Mouse (Mus musculus) midbrain, postnatal 0 days (tissue): Measurements from ENCODE around the gene Sf3b4. TPM values are rescaled to one million over a fixed set of nuclear protein-coding genes. Genes with fewer than 3 reads are reported as not detected.

Experiments used
- ATAC-seq: fragments of 200-750 bp; cut with Nextera tagmentation; 2 replicates; pipeline ENCODE4 v1.8.0; 2017; ENCODE audit warnings: moderate number of reproducible peaks, mild to moderate bottlenecking, moderate TSS enrichment, moderate library complexity; ENCODE audit not compliant: low FRiP score
- DNase-seq: peaks from one replicate; pipeline ENCODE4 v3.0.0-alpha.2; 2015; ENCODE audit warnings: low spot score
- H3K27ac ChIP-seq: fragments of 300-500 bp; sonication (generic); 2 replicates; pipeline ENCODE4 v1.5.1; 2014; ENCODE audit warnings: low read depth, mild to moderate bottlenecking, low read length, mixed read lengths
- H3K27me3 ChIP-seq: fragments of 300-500 bp; sonication (generic); 2 replicates; pipeline ENCODE4 v1.6.1; 2014; ENCODE audit warnings: low read length, control low read depth, mixed read lengths; ENCODE audit not compliant: insufficient read depth
- H3K36me3 ChIP-seq: fragments of 300-500 bp; sonication (generic); 2 replicates; pipeline ENCODE4 v1.6.1; 2014; ENCODE audit warnings: low read length, control low read depth, mixed read lengths; ENCODE audit not compliant: insufficient read depth
- H3K4me1 ChIP-seq: fragments of 300-500 bp; sonication (generic); 2 replicates; pipeline ENCODE4 v1.6.1; 2014; ENCODE audit warnings: mild to moderate bottlenecking, control low read depth, antibody characterized with exemption, low read length, mixed read lengths; ENCODE audit not compliant: insufficient read depth
- H3K4me2 ChIP-seq: fragments of 300-500 bp; sonication (generic); 2 replicates; pipeline ENCODE4 v1.6.1; 2014; ENCODE audit warnings: low read depth, mild to moderate bottlenecking, low read length, mixed read lengths; ENCODE audit not compliant: poor library complexity, severe bottlenecking
- H3K4me3 ChIP-seq: fragments of 300-500 bp; sonication (generic); 2 replicates; pipeline ENCODE4 v1.5.1; 2014; ENCODE audit warnings: low read depth, mild to moderate bottlenecking, low read length, moderate library complexity
- H3K9ac ChIP-seq: fragments of 300-500 bp; sonication (generic); replicated peaks from 2 replicates; pipeline ENCODE4 v1.6.1; 2014; ENCODE audit warnings: mild to moderate bottlenecking, low read length, moderate library complexity, mixed read lengths; ENCODE audit not compliant: poor library complexity, severe bottlenecking
- H3K9me3 ChIP-seq: fragments of 300-500 bp; sonication (generic); 2 replicates; pipeline ENCODE4 v1.6.1; 2016; ENCODE audit warnings: low read length, control low read depth
- CTCF ChIP-seq: IDR thresholded peaks from 2 replicates; pipeline ENCODE4 v1.5.1; 2016; ENCODE audit warnings: antibody characterized with exemption, mild to moderate bottlenecking
- WGBS: fragments of 180-500 bp; shearing (Covaris S2); extraction: QIAGEN DNeasy Blood & Tissue Kit; methylation state at CpG from one replicate; pipeline ENCODE4 v1.1.7; 2014; 5-methylcytosine and 5-hydroxymethylcytosine counted together
- polyA plus RNA-seq: library from polyadenylated mRNA; unstranded; fragments of >200 nt; fragmentation: Nextera tagmentation; extraction: Ambion mirVana; gene quantifications from 2 replicates; pipeline ENCODE4 v1.2.1, GENCODE M21; 2015
- total RNA-seq: library from RNA; depleted of rRNA; stranded (reverse); fragments of >200 nt; gene quantifications from 2 replicates; pipeline ENCODE4 v1.2.3, GENCODE M21; 2014; rRNA removed

Sf3b4 gene
- 70.3 and 79.1 TPM in 2 replicates for total RNA-seq
- polyA plus RNA-seq, result 156 and 158 TPM in 2 replicates

GRCm38 (mm10) chr3:96172197-96173178 is at the start of gene Sf3b4:
Gene Sf3b4 (plus strand): TSS chr3:96172332.
- DNase-seq (peak; percentile 96), ATAC-seq (peak; percentile 95)
- TF ChIP-seq CTCF, result no peak
- Histone ChIP-seq H3K9ac (peak within 1 kb of the TSS; percentile 71), H3K27me3 (no peaks in the 10 kb centered on the region), H3K27ac (peak within 1 kb of the TSS; percentile 94), H3K36me3 (peaks cover 7% of the 10 kb centered on the region; the same call in 1 of the 2 replicates), H3K4me2 (peak within 1 kb of the TSS; percentile 94), H3K9me3 (no peaks in the 10 kb centered on the region), H3K4me1 (no peaks in the 10 kb centered on the region), H3K4me3 (peak within 1 kb of the TSS; percentile 92)
- WGBS, result under 1% methylated on average over 58 of the region's 58 CpGs

- no peaks in the 10 kb centered on the region for H3K36me3 ChIP-seq
- no peaks in the 10 kb centered on the region for H3K9me3 ChIP-seq
- ATAC-seq, result no peak
- no peaks in the 10 kb centered on the region for H3K27me3 ChIP-seq
- no peaks in the 10 kb centered on the region for H3K4me1 ChIP-seq
- no peak for TF ChIP-seq CTCF
- no peak for DNase-seq
- H3K9ac ChIP-seq, result no peak overlapping the region
- no peak overlapping the region for H3K4me2 ChIP-seq
- H3K4me3 ChIP-seq, result no peak overlapping the region
- no peak overlapping the region for H3K27ac ChIP-seq
- WGBS, result 91% methylated on average over 5 of the region's 5 CpGs
Measured at GRCm38 (mm10) chr3:96124235-96124634, 47.9 kb upstream of the Sf3b4 start.

- no peak overlapping the region for H3K4me2 ChIP-seq
- TF ChIP-seq CTCF, result no peak
- H3K4me3 ChIP-seq, result no peak overlapping the region
- no peaks in the 10 kb centered on the region for H3K4me1 ChIP-seq
- H3K27ac ChIP-seq, result no peak overlapping the region
- H3K9me3 ChIP-seq, result no peaks in the 10 kb centered on the region
- H3K27me3 ChIP-seq, result no peaks in the 10 kb centered on the region
- ATAC-seq (no peak), DNase-seq (no peak)
- H3K36me3 ChIP-seq, result no peaks in the 10 kb centered on the region
- no peak overlapping the region for H3K9ac ChIP-seq
Measured at GRCm38 (mm10) chr3:96128128-96128527, 44.0 kb upstream of the Sf3b4 start.

GRCm38 (mm10) chr3:96132478-96132877 is 39.7 kb upstream of the Sf3b4 start:
- Histone ChIP-seq H3K9me3 (no peaks in the 10 kb centered on the region), H3K27me3 (no peaks in the 10 kb centered on the region), H3K36me3 (no peaks in the 10 kb centered on the region; the same call in 1 of the 2 replicates), H3K4me3 (no peak overlapping the region), H3K4me1 (no peaks in the 10 kb centered on the region), H3K9ac (no peak overlapping the region), H3K27ac (no peak overlapping the region), H3K4me2 (no peak overlapping the region)
- DNase-seq (no peak), ATAC-seq (no peak)
- WGBS, result 79% methylated on average over 3 of the region's 3 CpGs
- no peak for TF ChIP-seq CTCF

GRCm38 (mm10) chr3:96133327-96133905 is 38.7 kb upstream of the Sf3b4 start:
- 74% methylated on average over 11 of the region's 11 CpGs for WGBS
- TF ChIP-seq CTCF, result no peak

GRCm38 (mm10) chr3:96135011-96135410 is 37.1 kb upstream of the Sf3b4 start:
- TF ChIP-seq CTCF, result no peak
- Histone ChIP-seq H3K9me3 (no peaks in the 10 kb centered on the region), H3K4me2 (no peak overlapping the region), H3K36me3 (peaks cover 4% of the 10 kb centered on the region; the same call in 1 of the 2 replicates), H3K9ac (no peak overlapping the region), H3K4me1 (no peaks in the 10 kb centered on the region), H3K27me3 (no peaks in the 10 kb centered on the region), H3K27ac (no peak overlapping the region), H3K4me3 (no peak overlapping the region)
- ATAC-seq (no peak), DNase-seq (no peak)
- WGBS, result 84% methylated on average over 3 of the region's 3 CpGs

More at GRCm38 (mm10) chr3:96133327-96133905, 38.7 kb upstream of the Sf3b4 start:
- H3K4me2 ChIP-seq, result no peak overlapping the region
- H3K36me3 ChIP-seq, result no peaks in the 10 kb centered on the region; the same call in 1 of the 2 replicates
- DNase-seq, result no peak
- H3K9me3 ChIP-seq, result no peaks in the 10 kb centered on the region
- no peak for ATAC-seq
- no peak overlapping the region for H3K27ac ChIP-seq
- H3K4me1 ChIP-seq, result no peaks in the 10 kb centered on the region
- H3K9ac ChIP-seq, result no peak overlapping the region
- H3K27me3 ChIP-seq, result no peaks in the 10 kb centered on the region
- H3K4me3 ChIP-seq, result no peak overlapping the region
